Mouse (Mus musculus): ENCODE results near the gene Spem2.

Gene Spem2

GRCm38 (mm10) chr11:69835326-69835965, 17.2 kb upstream of the Spem2 start:
- peak; percentile 69 for DNase-seq (ENCODE audit: low spot score)

GRCm38 (mm10) chr11:69834001-69834549, 15.8 kb upstream of the Spem2 start:
- DNase-seq (ENCODE audit: low spot score) = peak; percentile 46

- DNase-seq (ENCODE audit: low spot score) = no peak
These were observed 15.3 kb upstream of the Spem2 start for GRCm38 (mm10) chr11:69833554-69833953.

GRCm38 (mm10) chr11:69828832-69829231, 10.6 kb upstream of the Spem2 start:
- no peak for DNase-seq (ENCODE audit: low spot score)

GRCm38 (mm10) chr11:69823456-69823855, 5.2 kb upstream of the Spem2 start:
- DNase-seq (ENCODE audit: low spot score) = no peak

GRCm38 (mm10) chr11:69822080-69822479, 3.8 kb upstream of the Spem2 start, which contains the start of gene Spem1:
Gene Spem1, minus strand, starts transcription at chr11:69822180.
- no peak for DNase-seq (ENCODE audit: low spot score)

GRCm38 (mm10) chr11:69818871-69819270, 606 bp upstream of the Spem2 start:
- no peak for DNase-seq (ENCODE audit: low spot score)

- DNase-seq (ENCODE audit: low spot score) = no peak
These were observed 1.7 kb downstream of the Spem2 start for GRCm38 (mm10) chr11:69816520-69816919.

- no peak for DNase-seq (ENCODE audit: low spot score)
These were observed 3.1 kb downstream of the Spem2 start, which contains the start of gene Gm39566 for GRCm38 (mm10) chr11:69815155-69815554. Gene Gm39566, minus strand, starts transcription at chr11:69815298.

- no peak for DNase-seq (ENCODE audit: low spot score)
These were observed 8.0 kb downstream of the Spem2 start for GRCm38 (mm10) chr11:69810280-69810679.

- no peak for DNase-seq (ENCODE audit: low spot score)
These were observed 10.6 kb downstream of the Spem2 start for GRCm38 (mm10) chr11:69807641-69808040.

- no peak for DNase-seq (ENCODE audit: low spot score)
These were observed 11.9 kb downstream of the Spem2 start for GRCm38 (mm10) chr11:69806378-69806777.

- DNase-seq (ENCODE audit: low spot score) = peak; percentile 42
These were observed 13.0 kb downstream of the Spem2 start, which contains the start of gene Tmem102 for GRCm38 (mm10) chr11:69804972-69805909. Gene Tmem102, minus strand, starts transcription at chr11:69805624.

GRCm38 (mm10) chr11:69804652-69804940, 13.7 kb downstream of the Spem2 start:
- DNase-seq (ENCODE audit: low spot score) = no peak

GRCm38 (mm10) chr11:69803786-69804651, 14.2 kb downstream of the Spem2 start:
- DNase-seq (ENCODE audit: low spot score) = peak; percentile 77

GRCm38 (mm10) chr11:69803328-69803727, 14.9 kb downstream of the Spem2 start:
- DNase-seq (ENCODE audit: low spot score) = no peak

- peak; percentile 77 for DNase-seq (ENCODE audit: low spot score)
These were observed 15.6 kb downstream of the Spem2 start for GRCm38 (mm10) chr11:69802648-69803105.

- DNase-seq (ENCODE audit: low spot score) = no peak
These were observed 16.8 kb downstream of the Spem2 start, which contains the start of gene Fgf11 for GRCm38 (mm10) chr11:69801379-69801977. Gene Fgf11, minus strand, starts transcription at chr11:69801857.

GRCm38 (mm10) chr11:69800392-69801197, 17.7 kb downstream of the Spem2 start:
- DNase-seq (ENCODE audit: low spot score) = peak; percentile 87

GRCm38 (mm10) chr11:69800138-69800391, 18.2 kb downstream of the Spem2 start:
- no peak for DNase-seq (ENCODE audit: low spot score)
